Mouse (Mus musculus): ENCODE results near the gene Plekhg1.

- TF ChIP-seq CTCF (IDR thresholded peaks at IDR 0.05; ENCODE audit: low read depth) (no peak), EP300 (optimal IDR thresholded peaks at IDR 0.05) (no peak)
Measured at GRCm38 (mm10) chr10:3776761-3777160, 36.6 kb downstream of the Plekhg1 start.
